Mouse (Mus musculus) ES-E14 (cell line): ENCODE results near the gene Sstr2. TPM values are rescaled to one million over a fixed set of nuclear protein-coding genes. Genes with fewer than 3 reads are reported as not detected.

Experiments
- DNase-seq: peaks from one replicate; pipeline ENCODE4 v3.0.0-alpha.2; 2013; ENCODE audit warnings: low read depth, low spot score
- H3K27ac ChIP-seq: 2 replicates; pipeline ENCODE4 v1.5.1; 2012; ENCODE audit warnings: low read depth, mild to moderate bottlenecking, low read length, moderate library complexity, mixed read lengths; ENCODE audit not compliant: poor library complexity, insufficient read depth, severe bottlenecking
- H3K36me3 ChIP-seq: 2 replicates; pipeline ENCODE4 v1.6.1; 2012; ENCODE audit warnings: mild to moderate bottlenecking, low read length, moderate library complexity, mixed read lengths; ENCODE audit not compliant: control insufficient read depth, poor library complexity, insufficient read depth, severe bottlenecking
- H3K4me1 ChIP-seq, 2 experiments: fragments of 150-350 bp in 1 of 2; sonication (generic) in 1 of 2; 2 replicates each; pipeline ENCODE4 v1.6.1; 2012; ENCODE audit warnings: low read length in 2 of 2, mild to moderate bottlenecking in 1 of 2, mixed read lengths in 1 of 2; ENCODE audit not compliant: control insufficient read depth in 2 of 2, insufficient read depth in 2 of 2, poor library complexity in 1 of 2
- H3K4me3 ChIP-seq, 2 experiments: fragments of 150-350 bp in 1 of 2; sonication (generic) in 1 of 2; 2 replicates each; pipeline ENCODE4 v1.5.1; 2012; ENCODE audit warnings: low read length in 2 of 2, low read depth in 1 of 2, mild to moderate bottlenecking in 1 of 2, mixed read lengths in 1 of 2; ENCODE audit not compliant: insufficient read depth in 1 of 2, poor library complexity in 1 of 2, severe bottlenecking in 1 of 2
- H3K9ac ChIP-seq: 2 replicates; pipeline ENCODE4 v1.6.1; 2012; ENCODE audit warnings: low read depth, mild to moderate bottlenecking, low read length, mixed read lengths; ENCODE audit not compliant: poor library complexity, insufficient read depth, severe bottlenecking
- H3K9me3 ChIP-seq: fragments of 150-350 bp; sonication (generic); 2 replicates; pipeline ENCODE4 v1.6.1; 2012; ENCODE audit warnings: low read depth, mild to moderate bottlenecking, low read length; ENCODE audit not compliant: control insufficient read depth, insufficient read depth
- CHD2 ChIP-seq: IDR thresholded peaks from 2 replicates; pipeline ENCODE4 v1.6.1; 2014; ENCODE audit warnings: mild to moderate bottlenecking, low read depth, low read length, inconsistent platforms
- HCFC1 ChIP-seq: IDR thresholded peaks from 2 replicates; pipeline ENCODE4 v1.6.1; 2012; ENCODE audit warnings: low read length, inconsistent platforms, borderline replicate concordance; ENCODE audit not compliant: insufficient read depth
- MAFK ChIP-seq: IDR thresholded peaks from 2 replicates; pipeline ENCODE4 v1.6.1; 2014; ENCODE audit warnings: mild to moderate bottlenecking, low read depth, low read length, inconsistent platforms; ENCODE audit not compliant: insufficient read depth
- ZC3H11A ChIP-seq: IDR thresholded peaks from 2 replicates; pipeline ENCODE4 v1.6.1; 2012; ENCODE audit warnings: low read depth, mild to moderate bottlenecking, inconsistent platforms, low read length, borderline replicate concordance
- ZNF384 ChIP-seq: IDR thresholded peaks from 2 replicates; pipeline ENCODE4 v1.6.1; 2012; ENCODE audit warnings: low read depth, low read length, inconsistent platforms
- in situ Hi-C, 2 experiments: fragments of 600-800 bp; cut with MboI; formaldehyde crosslinking; loops; one replicate each; pipeline ENCODE4 v1.15.1; 2025; ENCODE audit warnings: low sequenced_read_pairs in 2 of 2, inconsistent platforms in 1 of 2; ENCODE audit not compliant: unreplicated experiment in 2 of 2
- total RNA-seq: library from RNA; depleted of rRNA; stranded (reverse); fragments of 300-350 nt; gene quantifications from 2 replicates; pipeline ENCODE4 v1.2.3, GENCODE M21; 2012; rRNA removed

Gene Sstr2
- 0.45 and 0.90 TPM in 2 replicates for total RNA-seq

DNA sequence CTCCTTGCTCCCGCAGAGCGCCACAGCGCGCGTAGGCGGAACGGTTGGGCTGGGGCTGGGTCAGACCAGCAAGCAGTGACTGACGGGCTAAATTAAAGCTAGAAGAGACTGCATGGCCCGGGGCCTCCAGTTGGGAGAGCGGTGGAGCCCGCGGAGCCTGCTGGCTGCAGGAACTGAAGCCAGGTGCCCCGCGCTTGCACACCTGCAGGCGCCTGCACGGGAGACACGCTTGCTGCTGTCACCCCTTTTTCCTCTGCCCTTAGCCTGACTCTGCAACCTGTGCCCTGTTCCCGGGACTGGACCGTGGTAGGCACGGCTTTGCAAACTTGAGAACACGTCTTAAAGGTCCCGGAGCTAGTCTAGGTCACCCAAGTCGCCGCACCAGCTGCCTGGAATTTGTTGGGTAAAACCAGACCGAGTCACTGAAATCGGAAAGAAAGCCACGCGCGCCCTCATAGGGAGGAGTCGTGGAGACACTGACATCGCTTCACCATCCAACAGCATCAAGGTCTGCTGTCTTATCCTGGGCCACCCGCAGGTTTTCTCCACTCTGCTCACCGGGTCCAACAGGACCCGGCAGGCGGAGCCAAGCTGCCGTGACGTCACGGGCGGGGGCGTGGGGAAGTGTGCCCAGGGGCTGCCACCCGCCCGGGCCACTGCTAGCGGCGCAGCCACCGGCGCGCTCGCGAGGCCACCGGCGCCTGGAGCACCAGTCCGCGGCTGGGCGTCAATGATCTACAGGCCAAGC, at the start of gene Sstr2:
Sstr2 (plus strand) TSS at position 671 of the 748 bp plus-strand sequence.
- Histone ChIP-seq H3K36me3 (no peaks in the 10 kb centered on the region), H3K4me1 (peaks cover 0 to 14% of the 10 kb centered on the region in 2 experiments; a peak in 2 of 4 replicates), H3K4me3 (peak within 1 kb of the TSS; percentile 59 to 61), H3K27ac (no peak within 1 kb of the TSS), H3K9ac (peak within 1 kb of the TSS; percentile 56; the same call in 1 of the 2 replicates), H3K9me3 (no peaks in the 10 kb centered on the region)
- in situ Hi-C loops = loop anchor here in 1 of 2 experiments (10.0 kb wide), 1 partner anchor 124 kb away; no protein-coding TSS in a partner anchor
- TF ChIP-seq HCFC1 = no peak
- TF ChIP-seq CHD2 = no peak
- TF ChIP-seq MAFK = no peak
- no peak for TF ChIP-seq ZNF384
- TF ChIP-seq ZC3H11A = no peak
- DNase-seq = peak; percentile 54

DNA sequence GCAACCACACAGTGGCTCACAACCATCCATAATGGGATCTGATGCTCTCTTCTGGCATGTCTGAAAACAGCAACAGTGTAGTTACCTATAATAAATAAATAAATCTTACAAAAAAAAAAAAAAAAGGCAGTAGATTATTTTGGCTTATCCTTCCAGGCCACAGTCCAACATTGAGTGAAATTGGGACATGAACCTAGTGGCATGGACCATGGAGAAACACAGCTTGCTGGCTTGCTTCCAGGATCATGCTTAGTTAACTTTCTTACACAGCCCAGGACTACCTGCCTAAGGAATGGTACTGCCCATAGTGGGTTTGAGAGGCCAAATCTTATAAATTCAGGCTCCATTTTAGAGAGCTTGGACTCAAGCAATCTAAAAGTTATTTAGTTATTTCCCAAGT, 47.5 kb upstream of the Sstr2 start:
- Histone ChIP-seq H3K36me3 (no peaks in the 10 kb centered on the region), H3K4me1 (peaks cover 0 to 4% of the 10 kb centered on the region in 2 experiments; a peak in 1 of 4 replicates), H3K9me3 (no peaks in the 10 kb centered on the region), H3K4me3 (no peak overlapping the region), H3K9ac (no peak overlapping the region), H3K27ac (no peak overlapping the region)
- TF ChIP-seq ZC3H11A (no peak), HCFC1 (no peak), CHD2 (no peak), ZNF384 (no peak), MAFK (no peak)
- in situ Hi-C loops = loop anchor here (5.0 to 25.0 kb wide), 2 partner anchors 759 to 774 kb away; no protein-coding TSS in a partner anchor
- DNase-seq = no peak

DNA sequence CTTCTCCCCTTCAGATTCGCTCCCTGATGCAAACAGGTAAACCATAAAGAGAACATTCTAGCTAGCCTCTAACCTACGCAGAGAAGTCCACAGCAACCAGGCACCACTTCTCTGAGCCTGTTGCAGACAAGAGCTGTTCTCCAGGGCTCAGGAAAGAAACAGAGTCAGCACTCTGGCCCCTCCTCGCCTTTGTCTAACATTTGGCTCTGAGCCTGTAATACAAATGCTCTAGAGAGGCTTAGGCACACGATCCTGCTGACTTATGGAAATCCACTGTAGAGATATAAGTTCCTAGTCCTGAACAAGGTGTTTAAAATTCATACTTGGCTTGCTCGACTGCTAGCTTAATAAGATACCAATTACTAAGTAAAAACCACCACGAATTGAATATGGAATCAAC, 46.5 kb upstream of the Sstr2 start:
- no peak overlapping the region for H3K9ac ChIP-seq
- H3K4me3 ChIP-seq = no peak overlapping the region
- no peak overlapping the region for H3K27ac ChIP-seq
- H3K4me1 ChIP-seq = peaks cover 0 to 6% of the 10 kb centered on the region in 2 experiments; a peak in 1 of 4 replicates
- no peak for TF ChIP-seq ZNF384
- TF ChIP-seq HCFC1 = no peak
- no peak for TF ChIP-seq ZC3H11A
- TF ChIP-seq CHD2 = no peak
- no peak for TF ChIP-seq MAFK
- no peak for DNase-seq
- no peaks in the 10 kb centered on the region for H3K9me3 ChIP-seq
- no peaks in the 10 kb centered on the region for H3K36me3 ChIP-seq
- in situ Hi-C loops = loop anchor here (5.0 to 25.0 kb wide), 2 partner anchors 760 to 775 kb away; no protein-coding TSS in a partner anchor

DNA sequence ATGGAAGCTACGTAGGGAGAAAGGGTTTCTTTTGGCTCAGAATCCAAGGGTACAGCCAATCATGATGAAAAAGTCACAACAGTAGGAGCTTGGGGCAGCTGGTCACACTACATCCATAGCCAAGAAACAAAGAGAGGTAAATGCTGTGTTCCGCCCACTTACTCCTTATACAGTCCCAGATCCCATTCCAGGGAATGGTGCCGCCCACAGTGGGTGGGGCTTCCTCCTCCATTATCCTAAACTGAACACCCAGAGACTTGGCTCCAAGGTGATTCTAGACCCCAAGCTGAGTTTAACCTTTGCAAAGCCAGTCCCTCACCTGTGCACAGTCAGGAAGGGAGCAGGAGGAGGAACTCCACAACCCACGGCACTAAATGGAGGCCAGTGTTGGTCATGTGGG, 41.9 kb upstream of the Sstr2 start:
- Histone ChIP-seq H3K4me1 (peaks cover 0 to 4% of the 10 kb centered on the region in 2 experiments; a peak in 1 of 4 replicates), H3K36me3 (no peaks in the 10 kb centered on the region), H3K9me3 (no peaks in the 10 kb centered on the region), H3K4me3 (peak overlapping the region in 1 of 2 experiments; percentile 53; a peak in 1 of 4 replicates), H3K27ac (no peak overlapping the region), H3K9ac (no peak overlapping the region)
- in situ Hi-C loops = no loop called here
- DNase-seq = peak; percentile 84
- TF ChIP-seq MAFK (no peak), ZC3H11A (no peak)
